Mouse (Mus musculus) layer of hippocampus, postnatal 14 days (tissue): ENCODE measurements around the gene Gdap2. TPM values are rescaled to one million over a fixed set of nuclear protein-coding genes. Genes with fewer than 3 reads are reported as not detected.

Experiments
- DNase-seq, 2 experiments: peaks; one replicate each; pipeline ENCODE4 v3.0.0; 2021 to 2022; ENCODE audit warnings: low spot score in 2 of 2, mixed read lengths in 1 of 2
- long read RNA-seq, 2 experiments: library from polyadenylated mRNA; stranded (forward); transcript quantifications; one replicate each; pipeline ENCODE4 v2.0.0; 2021
- total RNA-seq, 2 experiments: library from RNA; stranded (reverse); gene quantifications; 2 replicates each; pipeline ENCODE4 v1.2.3; 2021

Gene Gdap2
- total RNA-seq = 10 to 100 TPM; 31.1 to 32.7 TPM
- long read RNA-seq, experiment 1, transcript Gdap2-201 (14 exons, 3,008 nt) = major isoform, 38 of 45 reads
- long read RNA-seq, experiment 1, partial matches to known transcripts = 2 of 45 reads
- long read RNA-seq, experiment 1, other reads (novel, unspliced or antisense) = 5 of 45 reads
- long read RNA-seq, experiment 2, transcript Gdap2-201 (14 exons, 3,008 nt) = major isoform, 43 of 50 reads
- long read RNA-seq, experiment 2, partial matches to known transcripts = 2 of 50 reads
- long read RNA-seq, experiment 2, other reads (novel, unspliced or antisense) = 5 of 50 reads

GRCm38 (mm10) chr3:100162315-100163105 lies at the start of gene Gdap2, which contains the start of gene Wdr3:
Gdap2 (plus strand) TSS chr3:100162381.
Wdr3 (minus strand) TSS chr3:100162407.
- peak; percentile 92 to 96 for DNase-seq

- DNase-seq = no peak
Measured at GRCm38 (mm10) chr3:100118681-100119080, 43.5 kb upstream of the Gdap2 start.

- DNase-seq = no peak
Measured at GRCm38 (mm10) chr3:100121961-100122360, 40.2 kb upstream of the Gdap2 start.

- DNase-seq = no peak
Measured at GRCm38 (mm10) chr3:100122445-100122844, 39.7 kb upstream of the Gdap2 start.

- no peak for DNase-seq
Measured at GRCm38 (mm10) chr3:100160682-100161445, 1.3 kb upstream of the Gdap2 start.

- peak in 1 of 2 experiments; percentile 16 for DNase-seq
Measured at GRCm38 (mm10) chr3:100161665-100162314, 391 bp upstream of the Gdap2 start.

- DNase-seq = no peak
Measured at GRCm38 (mm10) chr3:100163556-100163955, 1.4 kb downstream of the Gdap2 start.

GRCm38 (mm10) chr3:100164991-100165390 lies 2.8 kb downstream of the Gdap2 start:
- DNase-seq = no peak

- no peak for DNase-seq
Measured at GRCm38 (mm10) chr3:100176031-100176430, 13.8 kb downstream of the Gdap2 start.

GRCm38 (mm10) chr3:100180471-100180870 lies 18.3 kb downstream of the Gdap2 start:
- no peak for DNase-seq

GRCm38 (mm10) chr3:100189444-100189843 lies 27.3 kb downstream of the Gdap2 start:
- peak; percentile 66 to 87 for DNase-seq

- no peak for DNase-seq
Measured at GRCm38 (mm10) chr3:100189861-100190260, 27.7 kb downstream of the Gdap2 start.

GRCm38 (mm10) chr3:100194210-100194609 lies 32.0 kb downstream of the Gdap2 start:
- DNase-seq = no peak

- DNase-seq = peak in 1 of 2 experiments; percentile 16
Measured at GRCm38 (mm10) chr3:100201554-100201953, 39.4 kb downstream of the Gdap2 start.

- DNase-seq = no peak
Measured at GRCm38 (mm10) chr3:100206973-100207372, 44.8 kb downstream of the Gdap2 start.

GRCm38 (mm10) chr3:100215469-100215868 lies 53.3 kb downstream of the Gdap2 start:
- DNase-seq = no peak

- no peak for DNase-seq
Measured at GRCm38 (mm10) chr3:100225326-100225959, 63.3 kb downstream of the Gdap2 start.

GRCm38 (mm10) chr3:100227509-100227908 lies 65.3 kb downstream of the Gdap2 start:
- DNase-seq = no peak

GRCm38 (mm10) chr3:100228981-100229380 lies 66.8 kb downstream of the Gdap2 start:
- DNase-seq = no peak

- no peak for DNase-seq
Measured at GRCm38 (mm10) chr3:100236725-100237436, 74.7 kb downstream of the Gdap2 start.
